Mouse (Mus musculus) C2C12 (cell line): ENCODE results near the gene Kif24. TPM values are rescaled to one million over a fixed set of nuclear protein-coding genes. Genes with fewer than 3 reads are reported as not detected.
A peak's percentile ranks its signal among the peaks of the same experiment; 100 is the strongest.

Experiments
- H3K27me3 ChIP-seq: one replicate; pipeline ENCODE4 v1.6.1; 2011; ENCODE audit not compliant: control insufficient read depth, insufficient read depth, insufficient read length
- H3K36me3 ChIP-seq: one replicate; pipeline ENCODE4 v1.6.1; 2011; ENCODE audit not compliant: control insufficient read depth, insufficient read depth
- H3K4me3 ChIP-seq: one replicate; pipeline ENCODE4 v1.5.1; 2011; ENCODE audit warnings: mild to moderate bottlenecking, control low read depth; ENCODE audit not compliant: poor library complexity, insufficient read depth, severe bottlenecking
- H3K79me2 ChIP-seq: one replicate; pipeline ENCODE4 v1.6.1; 2011; ENCODE audit not compliant: control insufficient read depth, insufficient read depth
- H3K79me3 ChIP-seq: one replicate; pipeline ENCODE4 v1.6.1; 2011; ENCODE audit warnings: low read depth, control low read depth
- H3ac ChIP-seq: one replicate; pipeline ENCODE3; 2011; ENCODE audit warnings: low read depth; ENCODE audit not compliant: control insufficient read depth, insufficient read length
- CEBPB ChIP-seq: IDR thresholded peaks from one replicate; pipeline ENCODE4 v1.6.1; 2011; ENCODE audit warnings: low read depth, mild to moderate bottlenecking, control low read depth, moderate library complexity
- CTCF ChIP-seq: IDR thresholded peaks from one replicate; pipeline ENCODE4 v1.5.1; 2011; ENCODE audit not compliant: control insufficient read depth, insufficient read depth, insufficient read length
- FOSL1 ChIP-seq: IDR thresholded peaks from one replicate; pipeline ENCODE4 v1.8.0; 2011; ENCODE audit warnings: mild to moderate bottlenecking, low read length; ENCODE audit not compliant: poor library complexity, insufficient read depth, severe bottlenecking
- MAX ChIP-seq: IDR thresholded peaks from one replicate; pipeline ENCODE4 v1.6.1; 2011; ENCODE audit warnings: mild to moderate bottlenecking, control low read depth
- MYOD1 ChIP-seq: IDR thresholded peaks from one replicate; pipeline ENCODE4 v1.6.1; 2011; ENCODE audit warnings: low read depth; ENCODE audit not compliant: control insufficient read depth, insufficient read length
- MYOG ChIP-seq: IDR thresholded peaks from one replicate; pipeline ENCODE4 v1.6.1; 2011; ENCODE audit not compliant: control insufficient read depth, insufficient read length; ENCODE audit errors: extremely low read depth
- USF1 ChIP-seq: IDR thresholded peaks from one replicate; pipeline ENCODE4 v1.6.1; 2011; ENCODE audit warnings: low read depth, mild to moderate bottlenecking, control low read depth, moderate library complexity
- polyA plus RNA-seq: library from polyadenylated mRNA; unstranded; fragments of >200 nt; fragmentation: generic; extraction: Trizol; gene quantifications from one replicate; pipeline ENCODE4 v1.2.1, GENCODE M21; 2012; ENCODE audit warnings: missing spikeins

Gene Kif24
- polyA plus RNA-seq, 1 experiment, result 3.0 TPM

GRCm38 (mm10) chr4:41391015-41391414, 73.7 kb downstream of the Kif24 start:
- H3ac ChIP-seq, result no peak overlapping the region
- no peak overlapping the region for H3K4me3 ChIP-seq
- peaks cover 6% of the 10 kb centered on the region for H3K79me3 ChIP-seq
- H3K79me2 ChIP-seq, result peaks cover 11% of the 10 kb centered on the region
- peaks cover 73% of the 10 kb centered on the region for H3K36me3 ChIP-seq
- no peaks in the 10 kb centered on the region for H3K27me3 ChIP-seq
- TF ChIP-seq MYOD1 (no peak), CTCF (no peak), CEBPB (no peak), MYOG (no peak), FOSL1 (no peak), MAX (no peak), USF1 (no peak)

- Histone ChIP-seq H3K4me3 (no peak overlapping the region), H3ac (no peak overlapping the region), H3K27me3 (no peaks in the 10 kb centered on the region), H3K79me2 (peaks cover 18% of the 10 kb centered on the region), H3K79me3 (peaks cover 10% of the 10 kb centered on the region), H3K36me3 (peaks cover 78% of the 10 kb centered on the region)
- no peak for TF ChIP-seq CEBPB
- TF ChIP-seq CTCF, result peak; percentile 74
- TF ChIP-seq MYOD1, result no peak
- TF ChIP-seq FOSL1, result no peak
- TF ChIP-seq MYOG, result no peak
Observed at GRCm38 (mm10) chr4:41390122-41390521, 74.6 kb downstream of the Kif24 start.

- Histone ChIP-seq H3ac (no peak overlapping the region), H3K79me2 (peaks cover 27% of the 10 kb centered on the region), H3K4me3 (no peak overlapping the region), H3K79me3 (peaks cover 12% of the 10 kb centered on the region), H3K27me3 (no peaks in the 10 kb centered on the region), H3K36me3 (peaks cover 85% of the 10 kb centered on the region)
- TF ChIP-seq MYOD1, result no peak
- no peak for TF ChIP-seq CTCF
- TF ChIP-seq CEBPB, result no peak
- no peak for TF ChIP-seq FOSL1
- TF ChIP-seq MYOG, result no peak
- no peak for TF ChIP-seq USF1
- TF ChIP-seq MAX, result no peak
Observed at GRCm38 (mm10) chr4:41389240-41389639, 75.4 kb downstream of the Kif24 start.

DNA sequence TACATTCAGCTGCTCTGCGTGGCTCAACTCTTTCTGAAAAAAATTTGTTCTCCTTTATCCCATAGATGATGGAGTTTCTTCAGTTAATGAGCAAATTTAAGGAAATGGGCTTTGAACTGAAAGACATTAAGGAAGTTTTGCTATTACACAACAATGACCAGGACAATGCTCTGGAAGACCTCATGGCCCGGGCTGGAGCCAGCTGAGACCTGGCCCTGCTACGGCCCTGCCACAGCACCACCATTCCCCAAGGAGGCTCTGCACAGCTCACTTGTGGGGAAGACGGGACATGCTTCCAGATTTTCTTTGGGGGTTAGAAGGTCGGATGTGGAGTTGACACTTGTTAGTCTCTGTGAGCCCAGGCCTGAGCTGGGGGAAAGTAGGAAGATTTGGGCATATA, 76.1 kb downstream of the Kif24 start:
- H3K27me3 ChIP-seq, result no peaks in the 10 kb centered on the region
- peaks cover 16% of the 10 kb centered on the region for H3K79me3 ChIP-seq
- peaks cover 32% of the 10 kb centered on the region for H3K79me2 ChIP-seq
- H3ac ChIP-seq, result no peak overlapping the region
- H3K36me3 ChIP-seq, result peaks cover 84% of the 10 kb centered on the region
- TF ChIP-seq USF1 (no peak), CEBPB (no peak), FOSL1 (no peak), MYOD1 (no peak), MAX (no peak), MYOG (no peak), CTCF (no peak)
- no peak overlapping the region for H3K4me3 ChIP-seq

GRCm38 (mm10) chr4:41387755-41388469, 76.8 kb downstream of the Kif24 start:
- no peak overlapping the region for H3K4me3 ChIP-seq
- peaks cover 39% of the 10 kb centered on the region for H3K79me2 ChIP-seq
- H3K79me3 ChIP-seq, result peaks cover 16% of the 10 kb centered on the region
- TF ChIP-seq MYOD1, result no peak
- no peak for TF ChIP-seq MYOG
- no peak for TF ChIP-seq USF1
- no peak for TF ChIP-seq FOSL1
- no peak for TF ChIP-seq CTCF
- TF ChIP-seq MAX, result no peak
- no peak for TF ChIP-seq CEBPB
- no peak overlapping the region for H3ac ChIP-seq
- no peaks in the 10 kb centered on the region for H3K27me3 ChIP-seq
- H3K36me3 ChIP-seq, result peaks cover 82% of the 10 kb centered on the region
